Mouse (Mus musculus): ENCODE data around the gene Gse1. TPM values are rescaled to one million over a fixed set of nuclear protein-coding genes. Genes with fewer than 3 reads are reported as not detected.

Gene Gse1
- total and polyA plus RNA-seq, 3 experiments = 23.6 to 128 (median 66.9) TPM

DNA sequence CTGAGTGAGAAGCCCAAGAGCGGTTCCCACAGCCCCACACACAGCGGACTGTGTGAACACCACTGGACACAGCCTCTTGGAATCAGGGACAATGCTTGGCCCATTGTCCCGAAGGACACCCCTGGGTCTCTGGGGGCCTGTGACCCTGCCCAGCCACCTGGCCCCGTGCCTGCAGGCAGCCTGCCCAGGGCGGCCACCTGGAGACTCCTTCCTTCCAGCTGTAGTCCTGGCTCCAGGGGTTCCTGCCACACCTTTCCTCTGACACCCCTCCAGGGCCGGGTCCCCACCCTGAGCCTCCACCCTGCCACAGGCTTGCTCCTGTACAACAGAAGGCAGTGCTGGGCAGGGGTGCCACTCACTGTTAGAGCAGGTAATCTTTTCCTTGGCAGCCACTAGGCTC lies 39.7 kb upstream of the Gse1 start:
- no peak for TF ChIP-seq BHLHE40 (IDR thresholded peaks at IDR 0.05; ENCODE audit: borderline replicate concordance, low read depth, low read length)
- no peak for TF ChIP-seq EP300 (IDR thresholded peaks at IDR 0.05; ENCODE audit: low read depth in 1 of 2, low read length in 2 of 2)
- no peak for TF ChIP-seq CTCF (IDR thresholded peaks at IDR 0.05 in 2 of 3, conservative IDR thresholded peaks at IDR 0.05 in 1 of 3; ENCODE audit: control insufficient read depth in 1 of 3, insufficient read depth in 1 of 3, low read depth in 2 of 3, low read length in 3 of 3, poor library complexity in 1 of 3, severe bottlenecking in 1 of 3)
- TF ChIP-seq MYC (IDR thresholded peaks at IDR 0.05; ENCODE audit: low read depth, low read length) = no peak
- no peak for TF ChIP-seq POLR2AphosphoS2 (IDR thresholded peaks at IDR 0.05; ENCODE audit: low read length)
- no peak for TF ChIP-seq NRF1 (IDR thresholded peaks at IDR 0.05; ENCODE audit: insufficient read depth, low read depth, low read length, poor library complexity, severe bottlenecking)
- TF ChIP-seq USF2 (IDR thresholded peaks at IDR 0.05; ENCODE audit: borderline replicate concordance in 1 of 2, insufficient read depth in 1 of 2, low read depth in 1 of 2, low read length in 2 of 2) = no peak
- no peak for TF ChIP-seq SMC3 (IDR thresholded peaks at IDR 0.05; ENCODE audit: low read depth, low read length)
- no peak for TF ChIP-seq KAT2A (conservative IDR thresholded peaks at IDR 0.05; ENCODE audit: low read depth, low read length)
- TF ChIP-seq ZC3H11A (IDR thresholded peaks at IDR 0.05; ENCODE audit: low read depth, low read length) = no peak
- TF ChIP-seq ZNF384 (IDR thresholded peaks at IDR 0.05; ENCODE audit: low read depth, low read length) = no peak
- no peak for TF ChIP-seq USF1 (IDR thresholded peaks at IDR 0.05; ENCODE audit: low read depth, low read length)
- no peak for TF ChIP-seq GABPA (IDR thresholded peaks at IDR 0.05; ENCODE audit: low read depth, low read length)
- no peak for TF ChIP-seq TCF12 (IDR thresholded peaks at IDR 0.05; ENCODE audit: low read depth, low read length)
- TF ChIP-seq MXI1 (IDR thresholded peaks at IDR 0.05; ENCODE audit: low read depth, low read length) = no peak
- no peak for TF ChIP-seq E2F4 (IDR thresholded peaks at IDR 0.05; ENCODE audit: borderline replicate concordance, low read depth, low read length)
- no peak for TF ChIP-seq MAX (IDR thresholded peaks at IDR 0.05; ENCODE audit: low read length)
- no peak for TF ChIP-seq NELFE (IDR thresholded peaks at IDR 0.05; ENCODE audit: low read depth, low read length)
- Histone ChIP-seq H3K27ac (ENCODE audit: control insufficient read depth, low read depth, low read length) (no peak overlapping the region), H3K9ac (ENCODE audit: control insufficient read depth, low read depth, low read length, poor library complexity, severe bottlenecking) (no peak overlapping the region), H3K36me3 (ENCODE audit: control insufficient read depth in 1 of 2, insufficient read depth in 2 of 2, low read length in 2 of 2) (no peaks in the 10 kb centered on the region), H3K4me3 (ENCODE audit: control insufficient read depth in 1 of 2, insufficient read depth in 1 of 2, low read depth in 2 of 2, low read length in 2 of 2) (no peak overlapping the region), H3K27me3 (ENCODE audit: control insufficient read depth in 1 of 2, insufficient read depth in 2 of 2, low read length in 2 of 2) (no peaks in the 10 kb centered on the region), H3K9me3 (replicated peaks; ENCODE audit: insufficient read depth, low read length) (no peaks in the 10 kb centered on the region), H3K4me1 (ENCODE audit: control insufficient read depth in 1 of 2, insufficient read depth in 2 of 2, low read length in 2 of 2) (no peaks in the 10 kb centered on the region), H3K79me2 (ENCODE audit: control insufficient read depth, insufficient read depth, low read length, poor library complexity) (no peaks in the 10 kb centered on the region)
- DNase-seq (ENCODE audit: low read depth, low spot score) = no peak

- Histone ChIP-seq H3K36me3 (ENCODE audit: control insufficient read depth in 1 of 2, insufficient read depth in 2 of 2, low read length in 2 of 2) (no peaks in the 10 kb centered on the region), H3K79me2 (ENCODE audit: control insufficient read depth, insufficient read depth, low read length, poor library complexity) (no peaks in the 10 kb centered on the region), H3K27me3 (ENCODE audit: control insufficient read depth in 1 of 2, insufficient read depth in 2 of 2, low read length in 2 of 2) (no peaks in the 10 kb centered on the region), H3K27ac (ENCODE audit: control insufficient read depth, low read depth, low read length) (no peak overlapping the region), H3K9me3 (replicated peaks; ENCODE audit: insufficient read depth, low read length) (no peaks in the 10 kb centered on the region), H3K9ac (ENCODE audit: control insufficient read depth, low read depth, low read length, poor library complexity, severe bottlenecking) (no peak overlapping the region), H3K4me3 (ENCODE audit: control insufficient read depth in 1 of 2, insufficient read depth in 1 of 2, low read depth in 2 of 2, low read length in 2 of 2) (no peak overlapping the region), H3K4me1 (ENCODE audit: control insufficient read depth in 1 of 2, insufficient read depth in 2 of 2, low read length in 2 of 2) (no peaks in the 10 kb centered on the region)
- DNase-seq (ENCODE audit: low read depth, low spot score) = no peak
- TF ChIP-seq TCF12 (IDR thresholded peaks at IDR 0.05; ENCODE audit: low read depth, low read length) (no peak), MEF2A (IDR thresholded peaks at IDR 0.05; ENCODE audit: extremely low read depth, insufficient replicate concordance, low read depth, low read length, poor library complexity, severe bottlenecking) (no peak), MAX (IDR thresholded peaks at IDR 0.05; ENCODE audit: low read length) (no peak), CHD2 (IDR thresholded peaks at IDR 0.05; ENCODE audit: low read length) (no peak), POLR2AphosphoS2 (IDR thresholded peaks at IDR 0.05; ENCODE audit: low read length) (no peak), ZMIZ1 (IDR thresholded peaks at IDR 0.05; ENCODE audit: low read depth, low read length) (no peak), NELFE (IDR thresholded peaks at IDR 0.05; ENCODE audit: low read depth, low read length) (no peak), UBTF (IDR thresholded peaks at IDR 0.05; ENCODE audit: borderline replicate concordance, insufficient read depth, low read depth, low read length) (no peak), RAD21 (IDR thresholded peaks at IDR 0.05; ENCODE audit: low read depth, low read length) (no peak), MYC (IDR thresholded peaks at IDR 0.05; ENCODE audit: low read depth, low read length) (no peak), BHLHE40 (IDR thresholded peaks at IDR 0.05; ENCODE audit: borderline replicate concordance, low read depth, low read length) (no peak), KAT2A (conservative IDR thresholded peaks at IDR 0.05; ENCODE audit: low read depth, low read length) (no peak), ZNF384 (IDR thresholded peaks at IDR 0.05; ENCODE audit: low read depth, low read length) (no peak), GABPA (IDR thresholded peaks at IDR 0.05; ENCODE audit: low read depth, low read length) (no peak), CTCF (IDR thresholded peaks at IDR 0.05 in 2 of 3, conservative IDR thresholded peaks at IDR 0.05 in 1 of 3; ENCODE audit: control insufficient read depth in 1 of 3, insufficient read depth in 1 of 3, low read depth in 2 of 3, low read length in 3 of 3, poor library complexity in 1 of 3, severe bottlenecking in 1 of 3) (no peak), TBP (IDR thresholded peaks at IDR 0.05; ENCODE audit: low read depth, low read length) (no peak), ZC3H11A (IDR thresholded peaks at IDR 0.05; ENCODE audit: low read depth, low read length) (no peak), SIN3A (IDR thresholded peaks at IDR 0.05; ENCODE audit: low read length) (no peak)
These were observed 38.8 kb upstream of the Gse1 start for GRCm38 (mm10) chr8:120189440-120189839.

All from MEL (cell line).